Mouse (Mus musculus): ENCODE results near the gene Hormad1.
A peak's percentile ranks its signal among the peaks of the same experiment; 100 is the strongest.
"Not testable (repeated sequence)": the region's sequence is repeated elsewhere in the genome, so short reads cannot be mapped to it uniquely, and the experiment has no call there.

Gene Hormad1

GRCm38 (mm10) chr3:95559437-95559836 lies at the start of gene Hormad1:
TSS of gene Hormad1 (plus strand) at chr3:95559677.
- DNase-seq, result no peak

DNA sequence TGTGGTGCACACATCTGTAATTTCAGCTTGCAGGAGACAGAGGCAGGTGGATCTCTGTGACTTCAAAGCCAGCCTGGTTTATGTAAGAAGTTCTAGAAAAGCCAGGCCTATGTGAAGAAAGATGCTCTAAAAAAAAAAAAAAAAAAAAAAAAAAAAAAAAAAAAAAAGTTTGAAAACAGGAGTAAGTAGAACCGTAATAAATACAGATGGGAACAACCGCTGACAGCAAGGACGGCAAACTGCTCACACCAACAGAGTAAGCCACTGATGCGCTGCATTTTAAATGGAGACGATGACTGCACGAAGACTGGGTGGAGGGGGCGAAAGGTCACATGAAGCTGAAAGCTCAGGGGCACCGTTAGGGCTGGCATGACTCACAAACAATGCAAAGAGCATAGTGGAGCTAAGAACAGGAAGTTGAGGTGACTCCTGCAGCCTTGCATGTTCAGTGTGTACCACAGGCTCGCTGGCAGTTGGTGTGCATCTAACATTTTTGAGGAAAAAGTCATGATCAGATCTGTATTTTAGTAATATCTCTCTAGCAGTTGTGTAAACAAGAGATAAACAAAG lies 47.8 kb upstream of the Hormad1 start:
- no peak for DNase-seq

GRCm38 (mm10) chr3:95516614-95517041 lies 42.8 kb upstream of the Hormad1 start:
- no peak for DNase-seq

DNA sequence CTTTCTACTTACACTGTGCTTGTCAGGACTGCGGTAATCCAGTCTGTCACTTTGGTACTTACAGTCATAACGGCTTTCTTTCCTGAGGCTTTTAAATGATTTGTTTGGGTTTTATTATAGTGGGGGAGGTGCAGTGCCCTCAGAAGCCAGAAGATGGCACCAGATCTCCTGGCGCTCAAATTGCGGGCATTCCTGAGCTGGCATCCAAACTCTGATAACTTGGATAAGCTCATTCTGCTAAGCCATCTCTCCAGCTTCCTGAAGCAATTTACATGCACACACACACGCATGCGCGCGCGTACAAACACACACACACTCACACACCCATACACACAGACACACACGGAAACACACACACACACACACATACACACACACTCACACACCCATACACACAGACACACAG lies 42.0 kb upstream of the Hormad1 start:
- peak; percentile 84 to 85 for DNase-seq

- DNase-seq, result no peak
Observed at GRCm38 (mm10) chr3:95518891-95519290, 40.6 kb upstream of the Hormad1 start.

DNA sequence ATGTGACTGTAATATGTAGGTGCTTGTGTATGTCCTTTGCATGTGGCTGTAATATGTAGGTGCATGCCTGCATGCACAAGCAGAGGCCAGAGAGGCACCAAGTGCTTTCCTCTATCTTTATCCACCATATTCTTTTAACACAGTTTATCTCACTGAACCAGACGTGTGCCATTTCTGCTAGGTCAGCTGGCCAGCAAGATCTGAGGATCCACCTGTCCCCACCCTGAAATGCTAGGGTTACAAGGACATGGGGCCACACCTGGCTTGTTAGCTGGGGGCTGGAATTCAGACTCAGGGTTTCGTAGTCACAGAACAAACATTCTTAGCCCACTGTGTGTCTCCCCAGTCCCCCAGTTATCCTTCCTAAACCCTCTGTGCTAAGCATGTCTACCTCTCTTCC lies 40.2 kb upstream of the Hormad1 start:
- no peak for DNase-seq

- DNase-seq, result no peak
Observed at GRCm38 (mm10) chr3:95520100-95520499, 39.4 kb upstream of the Hormad1 start.

DNA sequence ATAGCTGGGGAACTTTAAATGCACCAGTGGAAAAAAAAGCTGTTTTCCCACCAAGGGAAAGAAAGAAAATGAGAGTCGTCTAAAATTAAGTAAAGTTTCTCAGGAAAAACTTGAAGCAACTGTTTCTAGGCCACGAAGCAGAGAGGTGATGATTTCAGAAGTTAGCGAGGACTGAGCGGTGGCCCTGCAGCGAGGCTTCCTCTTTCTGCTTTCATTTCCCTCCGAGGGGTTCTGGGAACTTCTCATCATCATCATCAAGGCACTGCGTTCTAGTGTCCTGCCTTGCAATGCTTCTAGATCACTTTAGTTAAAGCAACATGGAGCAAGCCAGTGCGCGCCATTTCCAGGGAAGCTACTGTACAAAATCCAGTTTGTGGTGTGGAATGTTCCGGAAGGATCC lies 38.3 kb upstream of the Hormad1 start:
- DNase-seq, result no peak

DNA sequence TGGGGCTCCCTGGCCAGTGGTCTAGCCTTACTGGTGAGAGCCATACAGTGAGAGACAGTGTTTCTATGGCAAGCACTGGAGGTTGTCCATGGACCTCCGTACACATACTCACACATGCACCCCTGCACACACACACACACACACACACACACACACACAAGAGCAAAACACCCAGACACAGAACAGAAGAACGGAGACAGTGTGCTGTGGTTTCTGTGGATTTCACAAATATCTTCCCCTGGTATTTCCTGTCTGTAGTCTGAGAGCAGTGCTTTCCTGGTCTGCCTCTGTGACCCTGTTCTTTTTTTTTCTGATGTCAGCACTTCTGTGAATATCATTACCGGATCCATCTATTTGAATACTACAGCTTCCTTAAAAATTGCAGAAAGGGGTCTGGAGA lies 35.8 kb upstream of the Hormad1 start:
- no peak for DNase-seq

- no peak for DNase-seq
Observed at GRCm38 (mm10) chr3:95524673-95525072, 34.8 kb upstream of the Hormad1 start.

DNA sequence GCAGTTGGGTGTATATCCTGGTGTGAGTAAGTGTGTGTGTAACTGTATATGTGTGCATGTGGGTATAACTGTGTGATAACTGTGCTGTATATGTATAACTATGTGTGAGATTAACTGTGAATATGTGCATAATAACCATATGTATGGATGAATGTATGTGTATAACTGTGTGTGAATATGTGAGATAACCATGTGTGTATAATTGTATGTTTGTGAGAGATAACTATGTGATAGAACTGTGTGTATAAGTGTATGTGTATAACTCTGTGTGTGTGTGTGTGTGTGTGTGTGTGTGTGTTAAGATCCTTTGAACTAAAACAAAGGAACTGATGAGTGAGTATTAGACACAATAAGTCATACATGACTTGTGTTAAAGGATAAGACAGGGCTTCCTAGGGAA lies 33.4 kb upstream of the Hormad1 start:
- DNase-seq, result no peak

- no peak for DNase-seq
Observed at GRCm38 (mm10) chr3:95526622-95527211, 32.8 kb upstream of the Hormad1 start, which contains the start of gene Ctss. TSS of gene Ctss (plus strand) at chr3:95526786.

GRCm38 (mm10) chr3:95529814-95530213 lies 29.7 kb upstream of the Hormad1 start:
- no peak for DNase-seq

- no peak for DNase-seq
Observed at GRCm38 (mm10) chr3:95531025-95531424, 28.5 kb upstream of the Hormad1 start.

DNA sequence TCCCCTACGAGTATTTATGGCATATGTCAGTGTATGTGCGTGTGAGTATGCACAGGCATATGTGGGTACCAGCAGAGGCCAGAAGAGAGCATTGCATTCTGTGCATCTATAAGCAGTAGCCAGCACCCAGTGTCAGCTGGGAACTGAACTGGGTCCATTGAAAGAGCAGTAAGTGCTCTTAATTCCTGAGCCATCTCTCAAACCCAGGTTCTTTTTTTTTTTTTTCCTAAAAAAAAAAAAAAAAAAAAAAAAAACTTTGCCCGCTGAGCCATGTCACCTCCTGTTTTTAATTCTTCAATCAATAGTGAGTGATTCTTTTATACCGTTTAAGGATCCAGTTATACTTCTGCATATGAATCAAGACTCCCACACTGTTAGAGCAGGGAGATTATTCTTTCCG lies 26.1 kb upstream of the Hormad1 start:
- no peak for DNase-seq

GRCm38 (mm10) chr3:95534927-95535326 lies 24.6 kb upstream of the Hormad1 start:
- DNase-seq, result no peak

DNA sequence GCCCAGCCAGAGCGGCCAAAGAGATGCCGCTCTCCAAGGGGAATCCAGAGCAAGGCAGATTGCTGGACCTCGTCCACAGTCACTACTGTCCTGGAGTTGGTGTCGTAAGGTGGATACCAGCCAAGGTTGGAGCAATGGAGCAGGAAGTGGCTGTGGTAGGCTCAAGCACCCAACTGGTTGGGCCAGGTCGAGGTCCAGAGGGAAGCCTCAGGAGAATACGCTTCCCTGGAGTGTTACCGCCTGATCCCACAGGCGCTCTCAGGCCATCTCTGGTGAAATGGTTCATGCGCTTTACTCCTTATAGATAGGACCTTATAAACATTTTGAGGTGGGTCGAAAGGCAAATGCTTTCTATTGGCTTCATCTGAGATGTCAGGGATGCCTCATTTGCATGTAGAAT lies 20.5 kb upstream of the Hormad1 start:
- DNase-seq, result no peak

DNA sequence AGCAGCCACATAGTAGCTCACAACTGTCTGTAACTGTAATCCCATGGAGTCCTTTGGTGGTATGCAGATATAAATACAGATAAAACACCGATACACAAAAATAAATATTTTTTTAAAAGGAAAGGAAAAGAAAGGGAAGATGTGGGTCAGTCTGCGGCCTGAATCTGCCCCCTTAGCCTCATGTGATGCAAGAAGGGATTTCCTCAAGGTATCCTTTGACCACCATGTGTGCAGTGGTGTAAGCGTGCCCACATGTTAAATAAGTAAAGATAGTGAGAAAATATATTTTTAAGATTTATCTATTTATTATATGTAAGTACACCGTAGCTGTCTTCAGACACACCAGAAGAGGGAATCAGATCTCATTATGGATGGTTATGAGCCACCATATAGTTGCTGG lies 19.6 kb upstream of the Hormad1 start:
- no peak for DNase-seq

DNA sequence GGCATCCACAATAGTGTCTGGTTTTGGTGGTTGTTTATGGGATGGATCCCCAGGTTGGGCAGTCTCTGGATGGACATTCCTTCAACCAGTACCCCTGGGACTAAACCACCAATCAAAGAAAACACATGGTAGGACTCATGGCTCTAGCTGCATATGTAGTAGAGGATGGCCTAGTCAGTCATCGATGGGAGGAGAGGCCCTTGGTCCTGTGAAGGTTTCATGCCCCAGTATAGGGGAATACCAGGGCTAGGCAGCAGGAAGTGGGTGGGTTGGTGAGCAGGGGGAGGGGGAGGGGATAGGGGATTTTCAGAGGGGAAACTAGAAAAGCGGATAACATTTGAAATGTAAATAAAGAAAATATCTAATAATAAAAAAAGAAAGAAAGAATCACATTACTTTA lies 18.3 kb upstream of the Hormad1 start:
- DNase-seq, result not testable (repeated sequence)

GRCm38 (mm10) chr3:95542171-95542570 lies 17.3 kb upstream of the Hormad1 start:
- no peak for DNase-seq

DNA sequence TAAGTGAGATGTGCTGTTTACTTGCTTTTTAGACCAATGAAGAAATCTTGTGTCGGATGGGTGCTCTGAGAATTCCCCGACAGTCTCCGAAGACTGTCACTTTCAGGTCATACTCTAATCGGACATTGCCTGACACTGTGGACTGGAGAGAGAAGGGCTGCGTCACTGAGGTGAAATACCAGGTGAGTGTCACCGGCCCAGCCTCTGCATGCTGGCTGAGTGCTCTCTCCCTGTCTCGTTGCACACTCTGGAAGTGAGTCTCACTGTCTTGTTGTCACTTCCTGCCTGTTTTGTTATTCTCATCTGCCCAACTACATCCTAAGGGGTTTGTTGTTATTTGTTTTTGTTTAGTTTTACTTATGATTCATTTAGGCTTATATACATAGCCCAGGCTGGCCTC lies 16.5 kb upstream of the Hormad1 start:
- DNase-seq, result no peak

DNA sequence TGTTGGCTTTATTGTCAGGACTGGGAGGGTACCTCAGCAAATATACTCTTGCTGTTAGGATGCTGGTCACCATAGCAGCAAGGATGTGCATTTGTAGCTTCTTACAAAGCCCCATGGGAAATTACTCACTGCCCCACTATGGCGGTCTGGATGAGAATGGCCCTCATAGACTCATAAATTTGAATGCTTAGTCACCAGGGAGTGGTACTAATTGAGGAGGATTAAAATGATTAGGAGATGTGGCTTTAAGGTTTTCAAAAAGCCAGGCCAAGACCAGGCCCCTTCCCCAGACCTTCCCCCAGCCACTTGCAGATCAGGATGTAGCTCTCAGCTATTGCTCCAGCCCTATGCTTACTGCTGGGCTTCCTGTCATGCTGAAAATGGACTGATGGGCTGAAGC lies 9.3 kb upstream of the Hormad1 start:
- no peak for DNase-seq

GRCm38 (mm10) chr3:95553986-95554385 lies 5.5 kb upstream of the Hormad1 start:
- no peak for DNase-seq

GRCm38 (mm10) chr3:95560738-95561137 lies 1.3 kb downstream of the Hormad1 start:
- DNase-seq, result no peak

DNA sequence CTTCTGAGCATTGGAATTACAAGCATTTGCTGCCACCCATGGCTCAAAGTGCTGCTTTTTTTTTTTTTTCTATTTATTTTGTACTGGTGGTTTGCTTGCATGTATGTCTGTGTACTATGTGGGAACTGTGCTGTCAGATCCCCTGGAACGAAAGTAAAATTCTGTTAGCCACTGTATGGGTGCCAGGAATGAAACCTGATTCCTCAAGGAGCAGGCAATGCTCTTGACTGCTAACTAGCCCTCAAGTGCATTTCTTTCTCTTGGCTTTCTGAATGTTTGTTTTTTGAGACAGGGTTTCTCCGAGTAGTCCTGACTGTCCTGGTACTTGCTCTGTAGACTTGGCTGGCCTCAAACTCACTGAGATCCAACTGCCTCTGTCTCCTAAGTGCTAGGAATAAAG lies 2.3 kb downstream of the Hormad1 start:
- DNase-seq, result no peak

All from cerebellum, postnatal 14 days (tissue).